Mouse (Mus musculus) layer of hippocampus, adult 11-12 months (tissue): ENCODE measurements around the gene Tead2.
"Not testable (repeated sequence)": the region's sequence is repeated elsewhere in the genome, so short reads cannot be mapped to it uniquely, and the experiment has no call there.

ENCODE experiments used
- DNase-seq: peaks from one replicate; pipeline ENCODE4 v3.0.0; 2022; ENCODE audit warnings: low spot score

Tead2 gene

DNA sequence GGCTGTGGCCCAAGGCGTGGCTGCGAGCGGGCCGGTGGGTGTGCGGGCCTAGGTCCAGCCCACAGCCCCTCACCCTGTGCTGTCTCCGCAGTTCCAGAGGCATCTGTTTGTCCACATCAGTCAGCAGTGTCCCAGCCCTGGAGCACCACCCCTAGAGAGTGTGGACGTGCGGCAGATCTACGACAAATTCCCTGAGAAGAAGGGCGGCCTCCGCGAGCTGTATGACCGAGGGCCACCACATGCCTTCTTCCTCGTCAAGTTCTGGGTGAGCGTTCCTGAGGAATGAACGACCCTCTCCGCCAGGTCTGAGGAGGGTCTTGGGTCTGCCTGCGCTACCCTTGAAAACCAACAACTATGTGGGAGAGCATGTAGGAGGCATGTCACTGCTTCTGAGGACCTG lies 13.0 kb downstream of the Tead2 start:
- no peak for DNase-seq

GRCm38 (mm10) chr7:45229046-45229445 lies 13.5 kb downstream of the Tead2 start:
- DNase-seq = no peak

GRCm38 (mm10) chr7:45229459-45230203 lies 14.1 kb downstream of the Tead2 start:
- DNase-seq = no peak

- DNase-seq = no peak
These were observed 15.6 kb downstream of the Tead2 start for GRCm38 (mm10) chr7:45231192-45231591.

GRCm38 (mm10) chr7:45231941-45232340 lies 16.4 kb downstream of the Tead2 start:
- no peak for DNase-seq

GRCm38 (mm10) chr7:45232716-45233465 lies 17.3 kb downstream of the Tead2 start:
- peak; percentile 21 for DNase-seq

GRCm38 (mm10) chr7:45233580-45234332 lies 18.2 kb downstream of the Tead2 start:
- peak; percentile 72 for DNase-seq

- DNase-seq = peak; percentile 22
These were observed 18.8 kb downstream of the Tead2 start for GRCm38 (mm10) chr7:45234333-45234841.

- DNase-seq = no peak
These were observed 19.5 kb downstream of the Tead2 start for GRCm38 (mm10) chr7:45234922-45235571.

GRCm38 (mm10) chr7:45235656-45236180 lies 20.2 kb downstream of the Tead2 start:
- DNase-seq = no peak

DNA sequence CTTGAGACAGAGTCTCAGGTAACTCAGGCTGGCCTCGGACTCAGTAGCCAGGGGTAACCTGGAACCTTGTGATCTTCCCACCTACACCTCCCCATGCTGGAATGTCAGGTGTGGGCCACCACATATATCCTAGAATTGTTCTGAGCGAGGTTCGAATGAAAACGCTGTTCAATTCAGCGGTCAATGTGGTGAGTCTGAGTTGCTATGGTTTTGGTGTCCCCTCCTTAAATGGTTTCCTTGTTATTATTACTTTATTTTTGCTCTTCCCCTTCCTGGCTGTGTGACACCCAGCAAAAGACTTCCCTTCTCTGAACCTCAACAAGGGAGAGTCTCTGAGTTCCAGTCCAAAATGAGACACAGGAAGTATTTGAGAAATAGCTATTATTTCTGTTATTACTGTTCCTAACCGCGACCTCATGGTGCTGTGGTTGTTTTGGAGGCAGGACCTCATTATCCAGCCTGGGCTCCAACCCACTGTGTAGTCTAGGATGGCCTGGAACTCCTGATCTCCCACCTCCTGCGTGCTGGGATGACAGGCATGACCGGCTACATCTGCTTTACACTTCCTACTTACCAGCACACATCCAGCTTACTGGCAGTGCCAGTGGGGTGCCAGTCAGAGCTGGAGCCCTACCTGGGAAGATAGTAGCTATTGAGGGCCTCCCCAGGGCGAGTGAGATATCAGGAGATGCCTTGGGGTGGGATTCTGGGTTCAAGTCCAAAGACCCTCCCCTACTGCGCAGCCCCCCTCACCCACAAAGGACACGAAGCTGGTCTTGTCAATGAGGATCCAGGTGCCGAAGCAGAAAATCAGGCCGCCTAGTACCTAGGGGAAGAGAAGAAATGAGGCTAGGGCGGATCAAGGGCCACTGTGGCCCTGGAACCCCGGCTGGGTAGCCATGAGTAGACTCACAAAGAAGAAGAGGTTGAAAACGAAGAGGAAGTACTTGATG lies 22.5 kb downstream of the Tead2 start:
- no peak for DNase-seq

GRCm38 (mm10) chr7:45238723-45239496 lies 23.4 kb downstream of the Tead2 start, which contains the start of gene Cd37:
Gene Cd37, minus strand, starts transcription at chr7:45239115.
- DNase-seq = no peak

GRCm38 (mm10) chr7:45240109-45240508 lies 24.6 kb downstream of the Tead2 start:
- no peak for DNase-seq

- DNase-seq = peak; percentile 58
These were observed 25.3 kb downstream of the Tead2 start, which contains the start of gene Slc6a16 for GRCm38 (mm10) chr7:45240633-45241388. Gene Slc6a16, plus strand, starts transcription at chr7:45241085.

DNA sequence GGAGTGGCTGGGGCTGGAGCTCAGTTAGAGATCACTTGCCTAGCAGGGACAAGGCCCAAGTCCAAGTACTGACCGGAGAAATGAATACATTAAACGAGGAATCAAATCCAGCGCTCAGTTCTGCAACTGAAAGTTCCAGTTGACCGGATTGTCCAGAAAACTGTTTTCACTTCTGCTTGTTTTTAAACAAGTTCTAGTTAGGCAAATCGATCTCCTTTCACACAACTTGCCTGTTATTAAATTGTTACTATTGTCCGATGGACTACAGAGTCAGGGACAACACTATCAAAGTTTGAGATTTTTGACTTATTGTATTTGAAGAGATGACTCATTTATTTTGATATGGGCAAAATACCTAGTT lies 25.8 kb downstream of the Tead2 start:
- DNase-seq = no peak

- no peak for DNase-seq
These were observed 32.1 kb downstream of the Tead2 start for GRCm38 (mm10) chr7:45247666-45248065.

DNA sequence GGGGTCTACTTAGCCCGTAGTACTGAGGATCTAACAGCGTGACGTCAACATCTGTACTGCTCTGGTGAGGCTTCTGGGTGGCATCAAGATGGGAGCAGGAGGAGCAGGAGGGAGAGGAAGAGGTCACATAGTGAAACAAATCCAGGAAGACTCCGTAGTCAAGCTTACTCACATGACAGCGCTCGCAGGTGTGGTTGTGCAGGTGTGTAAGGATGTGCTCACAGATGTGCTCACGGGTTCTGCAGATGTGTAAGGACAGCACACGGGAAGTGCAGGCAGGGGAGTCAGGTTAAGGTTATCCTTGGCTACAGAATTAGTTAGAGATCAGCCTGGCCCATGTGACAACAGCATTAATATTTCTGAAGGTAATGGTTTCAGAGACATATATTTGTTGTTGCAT lies 38.3 kb downstream of the Tead2 start:
- no peak for DNase-seq

DNA sequence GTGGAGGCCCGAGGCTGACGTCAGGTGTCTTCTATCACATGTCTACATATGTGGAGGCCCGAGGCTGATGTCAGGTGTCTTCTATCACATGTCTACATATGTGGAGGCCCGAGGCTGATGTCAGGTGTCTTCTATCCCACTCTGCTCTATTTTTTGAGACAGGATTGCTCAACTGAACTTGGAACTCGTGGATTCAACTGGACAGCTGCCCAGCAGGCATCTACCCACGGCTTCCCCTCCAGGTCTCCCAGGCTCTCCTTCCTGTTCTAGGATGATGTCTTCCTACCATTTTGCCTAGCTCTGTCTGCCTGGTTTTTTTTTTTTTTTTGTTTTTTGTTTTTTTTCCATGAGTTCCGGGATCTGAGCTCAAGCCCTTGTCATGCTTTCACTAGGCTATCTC lies 40.3 kb downstream of the Tead2 start:
- not testable (repeated sequence) for DNase-seq
